Mouse (Mus musculus): ENCODE measurements around the gene Lbhd1.
"Not testable (repeated sequence)": the region's sequence is repeated elsewhere in the genome, so short reads cannot be mapped to it uniquely, and the experiment has no call there.

The Lbhd1 gene

GRCm38 (mm10) chr19:8883616-8884015 is at the start of gene Lbhd1, which contains the start of gene Gm49403:
Gene Lbhd1, plus strand, starts transcription at chr19:8883732.
Gene Gm49403, plus strand, starts transcription at chr19:8883930.
- DNase-seq: no peak

GRCm38 (mm10) chr19:8836327-8836726 is 47.2 kb upstream of the Lbhd1 start:
- DNase-seq: not testable (repeated sequence)

- peak; percentile 90 for DNase-seq
Observed at GRCm38 (mm10) chr19:8837251-8837791, 46.2 kb upstream of the Lbhd1 start, which contains the start of gene Bscl2. Gene Bscl2, plus strand, starts transcription at chr19:8837467.

GRCm38 (mm10) chr19:8838041-8838730 is 45.3 kb upstream of the Lbhd1 start:
- peak; percentile 79 for DNase-seq

- no peak for DNase-seq
Observed at GRCm38 (mm10) chr19:8839103-8839907, 44.2 kb upstream of the Lbhd1 start, which contains the start of gene Gng3. Gene Gng3, minus strand, starts transcription at chr19:8839194.

GRCm38 (mm10) chr19:8839908-8840791 is 43.4 kb upstream of the Lbhd1 start:
- DNase-seq: peak; percentile 89

GRCm38 (mm10) chr19:8841012-8841411 is 42.5 kb upstream of the Lbhd1 start:
- no peak for DNase-seq

- DNase-seq: no peak
Observed at GRCm38 (mm10) chr19:8842961-8843360, 40.6 kb upstream of the Lbhd1 start.

GRCm38 (mm10) chr19:8844371-8845129 is 39.0 kb upstream of the Lbhd1 start:
- peak; percentile 91 for DNase-seq

- no peak for DNase-seq
Observed at GRCm38 (mm10) chr19:8848356-8848755, 35.2 kb upstream of the Lbhd1 start.

- DNase-seq: peak; percentile 55
Observed at GRCm38 (mm10) chr19:8850402-8850901, 33.1 kb upstream of the Lbhd1 start, which contains the start of gene Lrrn4cl. Gene Lrrn4cl, plus strand, starts transcription at chr19:8850768.

GRCm38 (mm10) chr19:8851639-8852038 is 31.9 kb upstream of the Lbhd1 start:
- DNase-seq: no peak

GRCm38 (mm10) chr19:8852236-8852928 is 31.1 kb upstream of the Lbhd1 start:
- DNase-seq: no peak

- DNase-seq: no peak
Observed at GRCm38 (mm10) chr19:8853117-8853516, 30.4 kb upstream of the Lbhd1 start.

- peak; percentile 78 for DNase-seq
Observed at GRCm38 (mm10) chr19:8857689-8858088, 25.8 kb upstream of the Lbhd1 start.

- DNase-seq: peak; percentile 50
Observed at GRCm38 (mm10) chr19:8859018-8859417, 24.5 kb upstream of the Lbhd1 start.

- no peak for DNase-seq
Observed at GRCm38 (mm10) chr19:8864265-8864664, 19.3 kb upstream of the Lbhd1 start.

- DNase-seq: not testable (repeated sequence)
Observed at GRCm38 (mm10) chr19:8870381-8870780, 13.2 kb upstream of the Lbhd1 start.

- peak; percentile 31 for DNase-seq
Observed at GRCm38 (mm10) chr19:8870838-8871237, 12.7 kb upstream of the Lbhd1 start.

GRCm38 (mm10) chr19:8871267-8872186 is 12.0 kb upstream of the Lbhd1 start, which contains the start of gene Ubxn1:
Gene Ubxn1, plus strand, starts transcription at chr19:8871496.
- peak; percentile 97 for DNase-seq
